Mouse (Mus musculus) T-helper 2 cell (primary cell): ENCODE results near the gene Haspin.

Experiments
- in situ Hi-C: fragments of 300-600 bp; cut with MboI, MseI; formaldehyde crosslinking; loops from one replicate; pipeline ENCODE4 v1.15.1; 2025; ENCODE audit warnings: high pct_unique_total_duplicates

Gene Haspin

GRCm38 (mm10) chr11:73137591-73138501, at the start of gene Haspin:
Haspin (minus strand) TSS chr11:73138294.
- in situ Hi-C loops = loop anchor here (5.0 to 25.0 kb wide), 3 partner anchors 39 to 1237 kb away; partner anchors contain the start of genes Emc6 and Tax1bp3

- in situ Hi-C loops = no loop called here
These were observed 49.1 kb upstream of the Haspin start for GRCm38 (mm10) chr11:73187231-73187630.

- in situ Hi-C loops = no loop called here
These were observed 48.0 kb upstream of the Haspin start for GRCm38 (mm10) chr11:73185872-73186615.

GRCm38 (mm10) chr11:73177895-73178294, 39.8 kb upstream of the Haspin start:
- in situ Hi-C loops = loop anchor here (5.0 kb wide), 1 partner anchor 41 kb away; the partner anchor contains the start of gene Haspin

- in situ Hi-C loops = loop anchor here (5.0 kb wide), 1 partner anchor 40 kb away; the partner anchor contains the start of gene Haspin
These were observed 39.4 kb upstream of the Haspin start for GRCm38 (mm10) chr11:73177509-73177875.

- in situ Hi-C loops = loop anchor here (5.0 kb wide), 1 partner anchor 40 kb away; the partner anchor contains the start of gene Haspin
These were observed 38.8 kb upstream of the Haspin start, which contains the start of the genes Emc6 and Tax1bp3 for GRCm38 (mm10) chr11:73176608-73177508. Emc6 (minus strand) TSS chr11:73177037. Tax1bp3 (plus strand) TSS chr11:73177083.

GRCm38 (mm10) chr11:73176186-73176585, 38.1 kb upstream of the Haspin start:
- in situ Hi-C loops = loop anchor here (5.0 kb wide), 1 partner anchor 39 kb away; the partner anchor contains the start of gene Haspin

GRCm38 (mm10) chr11:73175612-73176011, 37.5 kb upstream of the Haspin start:
- in situ Hi-C loops = loop anchor here (5.0 kb wide), 1 partner anchor 38 kb away; the partner anchor contains the start of gene Haspin

- in situ Hi-C loops = no loop called here
These were observed 34.1 kb upstream of the Haspin start for GRCm38 (mm10) chr11:73172186-73172585.

- in situ Hi-C loops = no loop called here
These were observed 31.1 kb upstream of the Haspin start for GRCm38 (mm10) chr11:73169231-73169630.

- in situ Hi-C loops = no loop called here
These were observed 30.5 kb upstream of the Haspin start for GRCm38 (mm10) chr11:73168576-73168975.

- in situ Hi-C loops = no loop called here
These were observed 30.0 kb upstream of the Haspin start for GRCm38 (mm10) chr11:73168071-73168470.

- in situ Hi-C loops = no loop called here
These were observed 24.2 kb upstream of the Haspin start for GRCm38 (mm10) chr11:73162284-73162683.

GRCm38 (mm10) chr11:73161616-73162015, 23.5 kb upstream of the Haspin start:
- in situ Hi-C loops = no loop called here

GRCm38 (mm10) chr11:73160811-73161200, 22.7 kb upstream of the Haspin start:
- in situ Hi-C loops = no loop called here

GRCm38 (mm10) chr11:73159957-73160810, 22.1 kb upstream of the Haspin start, which contains the start of gene P2rx5:
P2rx5 (plus strand) TSS chr11:73160421.
- in situ Hi-C loops = no loop called here

- in situ Hi-C loops = no loop called here
These were observed 17.0 kb upstream of the Haspin start for GRCm38 (mm10) chr11:73155071-73155470.

- in situ Hi-C loops = loop anchor here (25.0 kb wide), 1 partner anchor 589 kb away; no protein-coding TSS in a partner anchor
These were observed 10.1 kb upstream of the Haspin start for GRCm38 (mm10) chr11:73148209-73148608.

- in situ Hi-C loops = loop anchor here (25.0 kb wide), 1 partner anchor 590 kb away; no protein-coding TSS in a partner anchor
These were observed 8.9 kb upstream of the Haspin start for GRCm38 (mm10) chr11:73146975-73147365.
